Mouse (Mus musculus) forebrain, embryonic 15.5 days (tissue): ENCODE results near the gene Tecta. TPM values are rescaled to one million over a fixed set of nuclear protein-coding genes. Genes with fewer than 3 reads are reported as not detected.

Experiments
- ATAC-seq: fragments of 200-750 bp; cut with Nextera tagmentation; replicated peaks from 2 replicates; pipeline ENCODE4 v1.8.0; 2017; ENCODE audit warnings: mild to moderate bottlenecking, moderate TSS enrichment, moderate library complexity
- H3K27ac ChIP-seq: fragments of 300-500 bp; sonication (generic); replicated peaks from 2 replicates; pipeline ENCODE4 v1.5.1; 2015; ENCODE audit warnings: mild to moderate bottlenecking, inconsistent platforms
- H3K27me3 ChIP-seq: fragments of 300-500 bp; sonication (generic); 2 replicates; pipeline ENCODE4 v1.6.1; 2015; ENCODE audit warnings: inconsistent platforms
- H3K36me3 ChIP-seq: fragments of 300-500 bp; sonication (generic); 2 replicates; pipeline ENCODE4 v1.6.1; 2015; ENCODE audit warnings: mild to moderate bottlenecking, inconsistent platforms
- H3K4me1 ChIP-seq: fragments of 300-500 bp; sonication (generic); 2 replicates; pipeline ENCODE4 v1.6.1; 2015; ENCODE audit warnings: inconsistent platforms
- H3K4me2 ChIP-seq: fragments of 300-500 bp; sonication (generic); replicated peaks from 2 replicates; pipeline ENCODE4 v1.6.1; 2015; ENCODE audit warnings: mild to moderate bottlenecking, inconsistent platforms
- H3K4me3 ChIP-seq: fragments of 300-500 bp; sonication (generic); 2 replicates; pipeline ENCODE4 v1.5.1; 2015; ENCODE audit warnings: mild to moderate bottlenecking, inconsistent platforms
- H3K9ac ChIP-seq: fragments of 300-500 bp; sonication (generic); replicated peaks from 2 replicates; pipeline ENCODE4 v1.6.1; 2015; ENCODE audit warnings: mild to moderate bottlenecking, inconsistent platforms
- H3K9me3 ChIP-seq: fragments of 300-500 bp; sonication (generic); 2 replicates; pipeline ENCODE4 v1.6.1; 2016; ENCODE audit warnings: inconsistent platforms
- WGBS: fragments of 180-500 bp; shearing (Covaris S2); methylation state at CpG from one replicate; pipeline ENCODE4 v1.1.7; 2015; ENCODE audit warnings: mixed read lengths; 5-methylcytosine and 5-hydroxymethylcytosine counted together
- polyA plus RNA-seq: library from polyadenylated mRNA; unstranded; fragments of >200 nt; fragmentation: Nextera tagmentation; extraction: Ambion mirVana; gene quantifications from 2 replicates; pipeline ENCODE4 v1.2.1, GENCODE M21; 2015

Tecta gene
- polyA plus RNA-seq, 1 experiment from 2014 or later: 0.36 TPM

GRCm38 (mm10) chr9:42382628-42383347, 16.9 kb downstream of the Tecta start:
- Histone ChIP-seq H3K9me3 (peaks cover 10% of the 10 kb centered on the region; the same call in 1 of the 2 replicates), H3K4me2 (no peak overlapping the region), H3K27ac (peak overlapping the region; percentile 69), H3K4me1 (peaks cover 26% of the 10 kb centered on the region), H3K27me3 (no peaks in the 10 kb centered on the region), H3K36me3 (no peaks in the 10 kb centered on the region), H3K4me3 (no peak overlapping the region), H3K9ac (no peak overlapping the region)
- 28% methylated on average over 8 of the region's 8 CpGs for WGBS
- peak; percentile 86 for ATAC-seq

- Histone ChIP-seq H3K4me2 (no peak overlapping the region), H3K4me1 (peaks cover 26% of the 10 kb centered on the region), H3K9ac (no peak overlapping the region), H3K9me3 (peaks cover 10% of the 10 kb centered on the region; the same call in 1 of the 2 replicates), H3K36me3 (no peaks in the 10 kb centered on the region), H3K27me3 (no peaks in the 10 kb centered on the region), H3K4me3 (no peak overlapping the region), H3K27ac (peak overlapping the region; percentile 69)
- peak; percentile 59 for ATAC-seq
- WGBS: 12% methylated on average over 5 of the region's 5 CpGs
These were observed 17.7 kb downstream of the Tecta start for GRCm38 (mm10) chr9:42382063-42382462.

GRCm38 (mm10) chr9:42378071-42378470, 21.7 kb downstream of the Tecta start:
- no peak for ATAC-seq
- H3K9me3 ChIP-seq: peaks cover 10% of the 10 kb centered on the region; the same call in 1 of the 2 replicates
- WGBS: 89% methylated on average over 4 of the region's 4 CpGs

GRCm38 (mm10) chr9:42377656-42378055, 22.1 kb downstream of the Tecta start:
- Histone ChIP-seq H3K4me2 (no peak overlapping the region), H3K9ac (no peak overlapping the region), H3K27ac (no peak overlapping the region), H3K36me3 (no peaks in the 10 kb centered on the region), H3K9me3 (peaks cover 10% of the 10 kb centered on the region; the same call in 1 of the 2 replicates), H3K27me3 (no peaks in the 10 kb centered on the region), H3K4me3 (no peak overlapping the region), H3K4me1 (peaks cover 9% of the 10 kb centered on the region)
- no peak for ATAC-seq
- 94% methylated on average over 15 of the region's 15 CpGs for WGBS

More at GRCm38 (mm10) chr9:42378071-42378470, 21.7 kb downstream of the Tecta start:
- no peak overlapping the region for H3K27ac ChIP-seq
- no peaks in the 10 kb centered on the region for H3K27me3 ChIP-seq
- H3K9ac ChIP-seq: no peak overlapping the region
- peaks cover 14% of the 10 kb centered on the region for H3K4me1 ChIP-seq
- no peak overlapping the region for H3K4me2 ChIP-seq
- H3K4me3 ChIP-seq: no peak overlapping the region
- H3K36me3 ChIP-seq: no peaks in the 10 kb centered on the region

GRCm38 (mm10) chr9:42371670-42372368, 27.9 kb downstream of the Tecta start:
- ATAC-seq: no peak

GRCm38 (mm10) chr9:42357585-42357984, 42.1 kb downstream of the Tecta start:
- no peak overlapping the region for H3K27ac ChIP-seq
- H3K4me1 ChIP-seq: no peaks in the 10 kb centered on the region
- 36% methylated on average over 4 of the region's 4 CpGs for WGBS
- H3K9me3 ChIP-seq: no peaks in the 10 kb centered on the region
- no peak overlapping the region for H3K4me2 ChIP-seq
- no peak for ATAC-seq
- H3K27me3 ChIP-seq: no peaks in the 10 kb centered on the region
- H3K4me3 ChIP-seq: no peak overlapping the region
- no peaks in the 10 kb centered on the region for H3K36me3 ChIP-seq
- H3K9ac ChIP-seq: no peak overlapping the region

More at GRCm38 (mm10) chr9:42371670-42372368, 27.9 kb downstream of the Tecta start:
- no peak overlapping the region for H3K27ac ChIP-seq
- 85% methylated on average over 6 of the region's 6 CpGs for WGBS
- no peak overlapping the region for H3K9ac ChIP-seq
- H3K4me1 ChIP-seq: no peaks in the 10 kb centered on the region
- H3K4me2 ChIP-seq: no peak overlapping the region
- no peaks in the 10 kb centered on the region for H3K36me3 ChIP-seq
- no peaks in the 10 kb centered on the region for H3K27me3 ChIP-seq
- no peak overlapping the region for H3K4me3 ChIP-seq
- no peaks in the 10 kb centered on the region for H3K9me3 ChIP-seq

GRCm38 (mm10) chr9:42354871-42355270, 44.9 kb downstream of the Tecta start:
- no peak overlapping the region for H3K27ac ChIP-seq
- ATAC-seq: no peak
- no peaks in the 10 kb centered on the region for H3K9me3 ChIP-seq
- H3K4me1 ChIP-seq: peaks cover 8% of the 10 kb centered on the region
- no peak overlapping the region for H3K4me2 ChIP-seq
- no peaks in the 10 kb centered on the region for H3K36me3 ChIP-seq
- no peaks in the 10 kb centered on the region for H3K27me3 ChIP-seq
- no peak overlapping the region for H3K4me3 ChIP-seq
- no peak overlapping the region for H3K9ac ChIP-seq
- 96% methylated on average over 1 of the region's 1 CpGs for WGBS

GRCm38 (mm10) chr9:42349791-42350190, 49.9 kb downstream of the Tecta start:
- no peak overlapping the region for H3K27ac ChIP-seq
- no peak overlapping the region for H3K4me3 ChIP-seq
- H3K4me2 ChIP-seq: no peak overlapping the region
- no peaks in the 10 kb centered on the region for H3K9me3 ChIP-seq
- H3K4me1 ChIP-seq: peaks cover 10% of the 10 kb centered on the region
- no peaks in the 10 kb centered on the region for H3K36me3 ChIP-seq
- ATAC-seq: no peak
- 14% methylated on average over 7 of the region's 7 CpGs for WGBS
- no peaks in the 10 kb centered on the region for H3K27me3 ChIP-seq
- no peak overlapping the region for H3K9ac ChIP-seq

- Histone ChIP-seq H3K27ac (no peak overlapping the region), H3K4me2 (no peak overlapping the region), H3K9ac (no peak overlapping the region), H3K36me3 (no peaks in the 10 kb centered on the region), H3K4me1 (peaks cover 10% of the 10 kb centered on the region), H3K27me3 (no peaks in the 10 kb centered on the region), H3K4me3 (no peak overlapping the region), H3K9me3 (no peaks in the 10 kb centered on the region)
- no peak for ATAC-seq
These were observed 53.4 kb downstream of the Tecta start for GRCm38 (mm10) chr9:42346297-42346696.

GRCm38 (mm10) chr9:42339151-42339550, 60.6 kb downstream of the Tecta start:
- no peak overlapping the region for H3K4me3 ChIP-seq
- no peaks in the 10 kb centered on the region for H3K9me3 ChIP-seq
- no peak overlapping the region for H3K9ac ChIP-seq
- H3K4me1 ChIP-seq: no peaks in the 10 kb centered on the region
- no peak for ATAC-seq
- no peak overlapping the region for H3K4me2 ChIP-seq
- H3K27me3 ChIP-seq: no peaks in the 10 kb centered on the region
- no peak overlapping the region for H3K27ac ChIP-seq
- no peaks in the 10 kb centered on the region for H3K36me3 ChIP-seq
- 32% methylated on average over 4 of the region's 4 CpGs for WGBS

GRCm38 (mm10) chr9:42337026-42337425, 62.7 kb downstream of the Tecta start:
- no peak overlapping the region for H3K27ac ChIP-seq
- no peak overlapping the region for H3K4me3 ChIP-seq
- ATAC-seq: no peak
- H3K27me3 ChIP-seq: no peaks in the 10 kb centered on the region
- H3K9ac ChIP-seq: no peak overlapping the region
- no peaks in the 10 kb centered on the region for H3K9me3 ChIP-seq
- no peak overlapping the region for H3K4me2 ChIP-seq
- no peaks in the 10 kb centered on the region for H3K4me1 ChIP-seq
- no peaks in the 10 kb centered on the region for H3K36me3 ChIP-seq
- 89% methylated on average over 13 of the region's 13 CpGs for WGBS

- Histone ChIP-seq H3K9ac (no peak overlapping the region), H3K9me3 (no peaks in the 10 kb centered on the region), H3K4me2 (no peak overlapping the region), H3K4me3 (no peak overlapping the region), H3K27me3 (no peaks in the 10 kb centered on the region), H3K27ac (no peak overlapping the region), H3K36me3 (no peaks in the 10 kb centered on the region), H3K4me1 (no peaks in the 10 kb centered on the region)
- ATAC-seq: no peak
- 86% methylated on average over 1 of the region's 1 CpGs for WGBS
These were observed 63.2 kb downstream of the Tecta start for GRCm38 (mm10) chr9:42336575-42336974.
